Mouse (Mus musculus) T-helper 17 cell (primary cell): ENCODE measurements around the gene Col2a1.

Source experiments
- in situ Hi-C, 2 experiments: fragments of 300-600 bp; cut with MboI, MseI; formaldehyde crosslinking; loops; 1 replicate in 1 of 2; 2 replicates in 1 of 2; pipeline ENCODE4 v1.15.1; 2025; ENCODE audit warnings: high pct_unique_total_duplicates in 2 of 2

The Col2a1 gene

GRCm38 (mm10) chr15:98002991-98003821, 1.3 kb downstream of the Col2a1 start:
- in situ Hi-C loops: no loop called here

GRCm38 (mm10) chr15:98002113-98002990, 2.1 kb downstream of the Col2a1 start:
- in situ Hi-C loops: no loop called here

- in situ Hi-C loops: no loop called here
These were observed 3.0 kb downstream of the Col2a1 start for GRCm38 (mm10) chr15:98001321-98002112.

- in situ Hi-C loops: no loop called here
These were observed 4.5 kb downstream of the Col2a1 start for GRCm38 (mm10) chr15:97999991-98000390.

- in situ Hi-C loops: no loop called here
These were observed 4.9 kb downstream of the Col2a1 start for GRCm38 (mm10) chr15:97999546-97999945.

GRCm38 (mm10) chr15:97996716-97997256, 7.7 kb downstream of the Col2a1 start:
- in situ Hi-C loops: no loop called here

- in situ Hi-C loops: no loop called here
These were observed 11.7 kb downstream of the Col2a1 start for GRCm38 (mm10) chr15:97992712-97993286.

- in situ Hi-C loops: no loop called here
These were observed 12.3 kb downstream of the Col2a1 start for GRCm38 (mm10) chr15:97992027-97992711.

- in situ Hi-C loops: no loop called here
These were observed 13.1 kb downstream of the Col2a1 start for GRCm38 (mm10) chr15:97991285-97991895.

- in situ Hi-C loops: no loop called here
These were observed 13.8 kb downstream of the Col2a1 start for GRCm38 (mm10) chr15:97990721-97991120.

GRCm38 (mm10) chr15:97990124-97990523, 14.4 kb downstream of the Col2a1 start:
- in situ Hi-C loops: no loop called here

GRCm38 (mm10) chr15:97989544-97989943, 15.0 kb downstream of the Col2a1 start:
- in situ Hi-C loops: no loop called here

GRCm38 (mm10) chr15:97981560-97981959, 22.9 kb downstream of the Col2a1 start:
- in situ Hi-C loops: no loop called here

GRCm38 (mm10) chr15:97973248-97974005, 31.1 kb downstream of the Col2a1 start:
- in situ Hi-C loops: no loop called here

- in situ Hi-C loops: no loop called here
These were observed 31.9 kb downstream of the Col2a1 start for GRCm38 (mm10) chr15:97972580-97972979.

- in situ Hi-C loops: no loop called here
These were observed 34.2 kb downstream of the Col2a1 start for GRCm38 (mm10) chr15:97970299-97970698.

- in situ Hi-C loops: loop anchor here in 1 of 2 experiments (5.0 to 10.0 kb wide), 2 partner anchors 111 to 202 kb away; partner anchors contain the start of genes Asb8 and Ccdc184
These were observed 39.0 kb downstream of the Col2a1 start for GRCm38 (mm10) chr15:97965311-97966045.

- in situ Hi-C loops: loop anchor here in 1 of 2 experiments (5.0 to 10.0 kb wide), 2 partner anchors 110 to 202 kb away; partner anchors contain the start of genes Asb8 and Ccdc184
These were observed 39.7 kb downstream of the Col2a1 start for GRCm38 (mm10) chr15:97964836-97965187.
